Mouse (Mus musculus) liver, embryonic 14.5 days (tissue): Measurements from ENCODE around the gene Zfp687.

Experiments used
- CTCF ChIP-seq: IDR thresholded peaks from 2 replicates; pipeline ENCODE4 v1.5.1; 2016; ENCODE audit warnings: antibody characterized with exemption, low read depth, control low read depth
- EP300 ChIP-seq: IDR thresholded peaks from 2 replicates; pipeline ENCODE4 v1.6.1; 2016; ENCODE audit warnings: antibody characterized with exemption, low read depth

DNA sequence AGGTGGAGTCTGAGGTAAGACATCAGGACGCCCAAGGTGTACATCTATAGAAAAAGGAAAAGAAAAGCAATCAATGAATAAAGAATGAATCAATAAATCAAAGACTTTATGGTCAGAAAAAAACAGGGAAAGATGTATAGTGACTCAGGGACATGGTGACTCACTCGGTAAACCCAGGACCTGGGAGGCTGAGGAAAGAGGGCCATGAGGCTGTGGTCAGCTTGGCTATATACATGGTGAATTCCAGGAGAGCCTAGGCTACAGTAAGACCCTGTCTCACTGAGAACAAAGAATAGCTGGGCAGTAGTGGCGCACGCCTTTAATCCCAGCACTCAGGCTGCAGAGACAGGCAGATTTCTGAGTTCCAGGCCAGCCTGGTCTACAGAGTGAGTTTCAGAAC lies 48.5 kb upstream of the Zfp687 start:
- TF ChIP-seq EP300 = no peak
- TF ChIP-seq CTCF = no peak
